Mouse (Mus musculus) brown adipose tissue, adult 24 weeks (tissue): ENCODE data around the gene Lhx1. TPM values are rescaled to one million over a fixed set of nuclear protein-coding genes. Genes with fewer than 3 reads are reported as not detected.

Experiments
- H3K27ac ChIP-seq: fragments of 200-500 bp; replicated peaks from 2 replicates; pipeline ENCODE4 v1.5.1; 2012; ENCODE audit warnings: low read depth, mild to moderate bottlenecking, low read length
- H3K4me1 ChIP-seq: fragments of 200-500 bp; 2 replicates; pipeline ENCODE4 v1.6.1; 2012; ENCODE audit warnings: low read length, mixed read lengths; ENCODE audit not compliant: control insufficient read depth, insufficient read depth, insufficient read length
- H3K4me3 ChIP-seq: fragments of 200-500 bp; 2 replicates; pipeline ENCODE4 v1.5.1; 2012; ENCODE audit warnings: low read depth, mild to moderate bottlenecking, low read length, moderate library complexity; ENCODE audit not compliant: insufficient read depth
- polyA plus RNA-seq: library from polyadenylated mRNA; stranded (reverse); fragments of >200 nt; gene quantifications from 2 replicates; pipeline ENCODE4 v1.2.4, GENCODE M21; 2012; ENCODE audit not compliant: missing spikeins, insufficient read depth, insufficient read length

Gene Lhx1
- polyA plus RNA-seq, 1 experiment = 0.32 TPM

GRCm38 (mm10) chr11:84476641-84477040 is 48.7 kb downstream of the Lhx1 start:
- Histone ChIP-seq H3K4me1 (peaks cover 4% of the 10 kb centered on the region; the same call in 1 of the 2 replicates), H3K27ac (no peak overlapping the region), H3K4me3 (no peak overlapping the region)

GRCm38 (mm10) chr11:84475991-84476390 is 49.3 kb downstream of the Lhx1 start:
- H3K4me1 ChIP-seq = peaks cover 4% of the 10 kb centered on the region; the same call in 1 of the 2 replicates
- no peak overlapping the region for H3K4me3 ChIP-seq
- H3K27ac ChIP-seq = no peak overlapping the region

- peaks cover 4% of the 10 kb centered on the region; the same call in 1 of the 2 replicates for H3K4me1 ChIP-seq
- no peak overlapping the region for H3K4me3 ChIP-seq
- no peak overlapping the region for H3K27ac ChIP-seq
Measured at GRCm38 (mm10) chr11:84473093-84473667, 52.2 kb downstream of the Lhx1 start.

Other genes with a start within 250 kb of the Lhx1 start
- gene Aatf, start 12.0 kb downstream of the Lhx1 start, polyA plus RNA-seq = 8.8 and 12.6 TPM in 2 replicates